Mouse (Mus musculus): ENCODE measurements around the gene Ifna7. TPM values are rescaled to one million over a fixed set of nuclear protein-coding genes. Genes with fewer than 3 reads are reported as not detected.

Gene Ifna7
- polyA plus RNA-seq, 1 experiment from 2014 or later = not detected

GRCm38 (mm10) chr4:88859214-88859613, 43.2 kb downstream of the Ifna7 start:
- Histone ChIP-seq H3K27ac (ENCODE audit: low read depth, low read length) (no peak overlapping the region), H3K36me3 (ENCODE audit: control insufficient read depth, insufficient read depth, low read length) (no peaks in the 10 kb centered on the region), H3K4me1 (ENCODE audit: control insufficient read depth, insufficient read depth, low read length) (no peaks in the 10 kb centered on the region), H3K9me3 (ENCODE audit: control insufficient read depth, low read length) (no peaks in the 10 kb centered on the region), H3K27me3 (ENCODE audit: control insufficient read depth, insufficient read depth, low read length) (no peaks in the 10 kb centered on the region), H3K4me3 (ENCODE audit: low read depth, low read length) (no peak overlapping the region), H3K9ac (ENCODE audit: low read length) (no peak overlapping the region), H3K4me2 (no peak overlapping the region)
- DNase-seq (ENCODE audit: low spot score, missing footprints) (no peak), ATAC-seq (ENCODE audit: low FRiP score) (no peak)

- H3K36me3 ChIP-seq (ENCODE audit: control insufficient read depth, insufficient read depth, low read length) = no peaks in the 10 kb centered on the region
- no peak overlapping the region for H3K4me3 ChIP-seq (ENCODE audit: low read depth, low read length)
- H3K27me3 ChIP-seq (ENCODE audit: control insufficient read depth, insufficient read depth, low read length) = no peaks in the 10 kb centered on the region
- no peak overlapping the region for H3K4me2 ChIP-seq
- no peak overlapping the region for H3K27ac ChIP-seq (ENCODE audit: low read depth, low read length)
- no peaks in the 10 kb centered on the region for H3K9me3 ChIP-seq (ENCODE audit: control insufficient read depth, low read length)
- WGBS = 4% methylated on average over 7 of the region's 7 CpGs
- ATAC-seq (ENCODE audit: low FRiP score) = no peak
- H3K9ac ChIP-seq (ENCODE audit: low read length) = no peak overlapping the region
- no peaks in the 10 kb centered on the region for H3K4me1 ChIP-seq (ENCODE audit: control insufficient read depth, insufficient read depth, low read length)
- DNase-seq (ENCODE audit: low spot score, missing footprints) = no peak
Measured at GRCm38 (mm10) chr4:88863309-88863708, 47.3 kb downstream of the Ifna7 start.

DNA sequence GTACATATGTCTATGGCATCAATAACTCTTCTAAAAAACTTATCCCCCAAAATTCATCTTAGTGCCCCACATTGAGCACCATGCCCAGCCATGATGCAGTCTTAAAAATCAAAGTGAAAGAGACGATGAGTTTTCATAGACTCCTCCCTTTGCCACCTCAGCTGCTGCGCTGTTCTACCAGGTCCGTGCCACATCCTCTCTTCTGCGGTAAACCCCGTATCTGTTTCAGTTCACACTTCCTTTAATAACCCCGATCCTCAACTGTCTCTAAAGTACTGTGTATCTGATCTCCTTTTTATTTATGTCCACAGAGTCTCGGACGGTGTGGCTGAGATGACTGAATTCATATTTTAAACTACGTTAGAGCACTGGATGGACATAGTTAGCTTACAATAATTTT, 48.6 kb downstream of the Ifna7 start:
- no peaks in the 10 kb centered on the region for H3K36me3 ChIP-seq (ENCODE audit: control insufficient read depth, insufficient read depth, low read length)
- 71% methylated on average over 9 of the region's 9 CpGs for WGBS
- H3K4me2 ChIP-seq = no peak overlapping the region
- H3K27me3 ChIP-seq (ENCODE audit: control insufficient read depth, insufficient read depth, low read length) = no peaks in the 10 kb centered on the region
- H3K9ac ChIP-seq (ENCODE audit: low read length) = no peak overlapping the region
- DNase-seq (ENCODE audit: low spot score, missing footprints) (no peak), ATAC-seq (ENCODE audit: low FRiP score) (no peak)
- no peak overlapping the region for H3K27ac ChIP-seq (ENCODE audit: low read depth, low read length)
- no peaks in the 10 kb centered on the region for H3K4me1 ChIP-seq (ENCODE audit: control insufficient read depth, insufficient read depth, low read length)
- H3K4me3 ChIP-seq (ENCODE audit: low read depth, low read length) = no peak overlapping the region
- no peaks in the 10 kb centered on the region for H3K9me3 ChIP-seq (ENCODE audit: control insufficient read depth, low read length)

GRCm38 (mm10) chr4:88865011-88865569, 49.1 kb downstream of the Ifna7 start:
- Histone ChIP-seq H3K4me1 (ENCODE audit: control insufficient read depth, insufficient read depth, low read length) (no peaks in the 10 kb centered on the region), H3K27ac (ENCODE audit: low read depth, low read length) (no peak overlapping the region), H3K27me3 (ENCODE audit: control insufficient read depth, insufficient read depth, low read length) (no peaks in the 10 kb centered on the region), H3K36me3 (ENCODE audit: control insufficient read depth, insufficient read depth, low read length) (no peaks in the 10 kb centered on the region), H3K4me3 (ENCODE audit: low read depth, low read length) (no peak overlapping the region), H3K9me3 (ENCODE audit: control insufficient read depth, low read length) (no peaks in the 10 kb centered on the region), H3K9ac (ENCODE audit: low read length) (no peak overlapping the region), H3K4me2 (no peak overlapping the region)
- DNase-seq (ENCODE audit: low spot score, missing footprints) (no peak), ATAC-seq (ENCODE audit: low FRiP score) (no peak)
- WGBS = 49% methylated on average over 6 of the region's 6 CpGs

Other genes starting within 250 kb of the Ifna7 start
- gene Ifna14, start 244.4 kb upstream of the Ifna7 start, polyA plus RNA-seq (2014; fragmentation: Nextera tagmentation; extraction: Ambion mirVana) = not detected in 2 replicates
- gene Ifna9, start 223.8 kb upstream of the Ifna7 start, polyA plus RNA-seq (2014; fragmentation: Nextera tagmentation; extraction: Ambion mirVana) = not detected in 2 replicates
- gene Ifna12, start 212.9 kb upstream of the Ifna7 start, polyA plus RNA-seq (2014; fragmentation: Nextera tagmentation; extraction: Ambion mirVana) = not detected in 2 replicates
- not detected in 2 replicates for gene C87499, start 181.8 kb upstream of the Ifna7 start, polyA plus RNA-seq (2014; fragmentation: Nextera tagmentation; extraction: Ambion mirVana)
- gene Ifna13, start 171.8 kb upstream of the Ifna7 start, polyA plus RNA-seq (2014; fragmentation: Nextera tagmentation; extraction: Ambion mirVana) = not detected in 2 replicates
- gene Ifna16, start 139.3 kb upstream of the Ifna7 start, polyA plus RNA-seq (2014; fragmentation: Nextera tagmentation; extraction: Ambion mirVana) = not detected in 2 replicates
- not detected in 2 replicates for gene Ifna2, start 132.3 kb upstream of the Ifna7 start, polyA plus RNA-seq (2014; fragmentation: Nextera tagmentation; extraction: Ambion mirVana)
- gene Ifnab, start 124.9 kb upstream of the Ifna7 start, polyA plus RNA-seq (2014; fragmentation: Nextera tagmentation; extraction: Ambion mirVana) = not detected in 2 replicates
- 1.4 and 1.6 TPM in 2 replicates for gene Gm26566, start 94.4 kb upstream of the Ifna7 start, polyA plus RNA-seq (2014; fragmentation: Nextera tagmentation; extraction: Ambion mirVana)
- gene Klhl9, start 93.8 kb upstream of the Ifna7 start, polyA plus RNA-seq (2014; fragmentation: Nextera tagmentation; extraction: Ambion mirVana) = 153 and 169 TPM in 2 replicates
- not detected in 2 replicates for gene Gm13271, start 61.4 kb upstream of the Ifna7 start, polyA plus RNA-seq (2014; fragmentation: Nextera tagmentation; extraction: Ambion mirVana)
- gene Gm13283, start 56.1 kb upstream of the Ifna7 start, polyA plus RNA-seq (2014; fragmentation: Nextera tagmentation; extraction: Ambion mirVana) = 0.15 TPM in 1 of 2 replicates, not detected in the other
- gene Gm13290, start 42.4 kb upstream of the Ifna7 start, polyA plus RNA-seq (2014; fragmentation: Nextera tagmentation; extraction: Ambion mirVana) = not detected in 2 replicates
- not detected in 2 replicates for gene Gm13289, start 39.3 kb upstream of the Ifna7 start, polyA plus RNA-seq (2014; fragmentation: Nextera tagmentation; extraction: Ambion mirVana)
- gene Gm13272, start 36.4 kb upstream of the Ifna7 start, polyA plus RNA-seq (2014; fragmentation: Nextera tagmentation; extraction: Ambion mirVana) = not detected in 2 replicates
- not detected in 2 replicates for gene Ifnz, start 34.1 kb upstream of the Ifna7 start, polyA plus RNA-seq (2014; fragmentation: Nextera tagmentation; extraction: Ambion mirVana)
- not detected in 2 replicates for gene Gm13276, start 30.5 kb upstream of the Ifna7 start, polyA plus RNA-seq (2014; fragmentation: Nextera tagmentation; extraction: Ambion mirVana)
- not detected in 2 replicates for gene Gm13277, start 27.6 kb upstream of the Ifna7 start, polyA plus RNA-seq (2014; fragmentation: Nextera tagmentation; extraction: Ambion mirVana)
- not detected in 2 replicates for gene Gm13278, start 24.7 kb upstream of the Ifna7 start, polyA plus RNA-seq (2014; fragmentation: Nextera tagmentation; extraction: Ambion mirVana)
- gene Gm13275, start 21.7 kb upstream of the Ifna7 start, polyA plus RNA-seq (2014; fragmentation: Nextera tagmentation; extraction: Ambion mirVana) = not detected in 2 replicates
- gene Gm13279, start 18.8 kb upstream of the Ifna7 start, polyA plus RNA-seq (2014; fragmentation: Nextera tagmentation; extraction: Ambion mirVana) = not detected in 2 replicates
- gene Gm13285, start 16.6 kb upstream of the Ifna7 start, polyA plus RNA-seq (2014; fragmentation: Nextera tagmentation; extraction: Ambion mirVana) = 0.29 and 0.61 TPM in 2 replicates
- not detected in 2 replicates for gene Gm13287, start 13.0 kb upstream of the Ifna7 start, polyA plus RNA-seq (2014; fragmentation: Nextera tagmentation; extraction: Ambion mirVana)
- 0.12 TPM in 1 of 2 replicates, not detected in the other for gene Gm13288, start 10.7 kb upstream of the Ifna7 start, polyA plus RNA-seq (2014; fragmentation: Nextera tagmentation; extraction: Ambion mirVana)
- not detected in 2 replicates for gene Ifna11, start 3.7 kb downstream of the Ifna7 start, polyA plus RNA-seq (2014; fragmentation: Nextera tagmentation; extraction: Ambion mirVana)
- not detected in 2 replicates for gene Ifna6, start 11.2 kb downstream of the Ifna7 start, polyA plus RNA-seq (2014; fragmentation: Nextera tagmentation; extraction: Ambion mirVana)
- gene Ifna5, start 19.3 kb downstream of the Ifna7 start, polyA plus RNA-seq (2014; fragmentation: Nextera tagmentation; extraction: Ambion mirVana) = not detected in 2 replicates
- gene Ifna4, start 25.6 kb downstream of the Ifna7 start, polyA plus RNA-seq (2014; fragmentation: Nextera tagmentation; extraction: Ambion mirVana) = not detected in 2 replicates
- gene Ifna1, start 33.9 kb downstream of the Ifna7 start, polyA plus RNA-seq (2014; fragmentation: Nextera tagmentation; extraction: Ambion mirVana) = not detected in 2 replicates
- not detected in 2 replicates for gene Ifne, start 64.0 kb downstream of the Ifna7 start, polyA plus RNA-seq (2014; fragmentation: Nextera tagmentation; extraction: Ambion mirVana)

All from midbrain, embryonic 11.5 days (tissue).